Mouse (Mus musculus): Measurements from ENCODE around the gene Sv2c. TPM values are rescaled to one million over a fixed set of nuclear protein-coding genes. Genes with fewer than 3 reads are reported as not detected.

Sv2c gene
- total RNA-seq, 4 experiments from 2014 or later = 52.8 to 65.0 (median 57.0) TPM

- no peak for DNase-seq (ENCODE audit: low spot score in 2 of 2)
Observed at GRCm38 (mm10) chr13:95948394-95948793, 184.0 kb downstream of the Sv2c start.

- no peak for DNase-seq (ENCODE audit: low spot score in 2 of 2)
Observed at GRCm38 (mm10) chr13:95945937-95946507, 186.4 kb downstream of the Sv2c start.

GRCm38 (mm10) chr13:95944621-95945020 is 187.8 kb downstream of the Sv2c start:
- DNase-seq (ENCODE audit: low spot score in 2 of 2) = no peak

GRCm38 (mm10) chr13:95943919-95944318 is 188.5 kb downstream of the Sv2c start:
- no peak for DNase-seq (ENCODE audit: low spot score in 2 of 2)

GRCm38 (mm10) chr13:95942587-95942986 is 189.8 kb downstream of the Sv2c start:
- no peak for DNase-seq (ENCODE audit: low spot score in 2 of 2)

DNA sequence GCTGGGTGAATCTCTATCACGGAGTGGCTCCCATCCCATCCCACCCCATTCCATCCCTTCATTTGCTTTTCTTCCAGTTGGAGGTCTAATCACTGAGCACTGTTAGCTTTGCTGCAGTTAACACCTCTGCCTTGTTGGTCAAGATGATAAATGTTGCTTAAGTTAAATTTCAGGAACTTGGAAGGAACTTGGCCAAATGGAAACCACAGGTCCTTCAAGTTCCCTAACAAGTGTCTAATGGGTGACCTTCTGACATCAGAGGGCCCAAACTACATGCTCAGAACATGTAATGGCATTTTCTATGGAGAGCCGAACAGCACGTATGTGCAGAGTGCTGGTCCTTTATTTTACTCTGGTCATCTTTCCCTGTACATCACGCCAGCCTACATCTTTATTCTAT is 190.5 kb downstream of the Sv2c start:
- no peak for DNase-seq (ENCODE audit: low spot score in 2 of 2)

GRCm38 (mm10) chr13:95940811-95941210 is 191.6 kb downstream of the Sv2c start:
- no peak for DNase-seq (ENCODE audit: low spot score in 2 of 2)

GRCm38 (mm10) chr13:95924201-95924621 is 208.2 kb downstream of the Sv2c start:
- DNase-seq (ENCODE audit: low spot score in 2 of 2) = no peak

DNA sequence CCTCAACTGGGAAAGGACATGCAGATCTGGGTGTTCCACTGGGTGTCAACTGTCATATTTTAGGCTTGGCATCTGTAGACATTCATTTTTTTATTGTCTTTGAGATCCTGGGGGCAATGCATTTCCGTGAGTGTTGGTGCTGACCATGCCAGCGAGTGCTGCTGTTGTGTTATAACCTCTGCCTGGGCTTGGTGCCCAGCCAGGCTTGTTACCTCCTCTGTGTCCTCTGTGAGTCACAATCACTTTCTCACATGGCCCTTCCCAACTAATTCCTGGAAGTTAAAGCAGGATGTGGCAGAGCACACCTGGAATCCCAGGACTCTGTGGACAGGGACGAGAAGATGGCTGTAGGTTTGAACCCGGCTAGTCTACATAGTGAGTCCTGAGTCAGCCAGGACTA is 209.8 kb downstream of the Sv2c start:
- DNase-seq (ENCODE audit: low spot score in 2 of 2) = no peak

DNA sequence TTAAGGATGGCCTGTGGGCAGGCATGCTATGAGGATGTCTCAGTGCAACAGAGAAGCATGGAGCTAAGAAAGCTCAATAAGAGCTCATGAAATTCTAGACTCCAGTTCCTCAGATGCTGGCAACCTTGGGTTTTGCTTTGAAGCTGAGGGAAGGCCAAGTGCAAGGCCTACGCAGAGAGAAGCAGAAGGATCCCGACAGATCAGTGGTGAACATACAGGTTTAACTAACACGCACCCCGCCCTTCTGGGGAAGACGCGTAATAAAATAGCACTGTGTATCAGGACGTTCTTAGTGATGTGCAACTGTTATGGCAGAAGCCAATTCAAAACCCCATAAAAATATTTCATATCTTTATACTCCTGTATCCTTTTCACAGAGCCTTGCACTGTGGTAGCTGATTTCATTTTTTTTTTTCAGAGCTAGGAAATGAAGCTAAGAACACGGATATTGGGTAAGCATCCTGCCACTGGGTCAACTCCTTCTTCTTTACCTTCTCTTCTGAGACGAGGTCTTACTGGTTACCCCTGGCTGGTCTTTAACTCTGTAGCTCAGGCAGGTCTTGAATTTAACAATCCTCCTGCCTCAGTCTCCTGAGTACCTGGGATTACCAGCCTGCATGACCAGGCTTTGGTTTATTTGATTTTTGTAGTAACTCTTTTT is 213.6 kb downstream of the Sv2c start:
- no peak for DNase-seq (ENCODE audit: low spot score in 2 of 2)

DNA sequence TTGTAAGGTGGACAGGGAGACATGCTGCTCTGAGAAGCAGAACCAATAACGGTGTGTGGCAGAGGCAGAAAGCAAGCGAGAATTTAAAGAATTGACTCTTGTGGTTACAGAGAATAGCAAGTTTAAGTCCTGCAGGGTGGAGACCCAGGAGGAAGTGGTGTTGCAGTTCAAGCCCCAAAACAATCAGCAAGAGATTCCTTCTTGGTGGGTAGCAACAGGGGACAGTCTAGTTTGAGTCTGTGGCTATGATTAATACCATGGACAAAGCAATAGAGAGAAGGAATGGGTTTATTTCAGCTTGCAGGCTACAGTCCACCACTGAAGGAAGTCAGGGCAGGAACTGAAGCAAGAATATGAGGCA is 219.4 kb downstream of the Sv2c start:
- DNase-seq (ENCODE audit: low spot score in 2 of 2) = no peak

DNA sequence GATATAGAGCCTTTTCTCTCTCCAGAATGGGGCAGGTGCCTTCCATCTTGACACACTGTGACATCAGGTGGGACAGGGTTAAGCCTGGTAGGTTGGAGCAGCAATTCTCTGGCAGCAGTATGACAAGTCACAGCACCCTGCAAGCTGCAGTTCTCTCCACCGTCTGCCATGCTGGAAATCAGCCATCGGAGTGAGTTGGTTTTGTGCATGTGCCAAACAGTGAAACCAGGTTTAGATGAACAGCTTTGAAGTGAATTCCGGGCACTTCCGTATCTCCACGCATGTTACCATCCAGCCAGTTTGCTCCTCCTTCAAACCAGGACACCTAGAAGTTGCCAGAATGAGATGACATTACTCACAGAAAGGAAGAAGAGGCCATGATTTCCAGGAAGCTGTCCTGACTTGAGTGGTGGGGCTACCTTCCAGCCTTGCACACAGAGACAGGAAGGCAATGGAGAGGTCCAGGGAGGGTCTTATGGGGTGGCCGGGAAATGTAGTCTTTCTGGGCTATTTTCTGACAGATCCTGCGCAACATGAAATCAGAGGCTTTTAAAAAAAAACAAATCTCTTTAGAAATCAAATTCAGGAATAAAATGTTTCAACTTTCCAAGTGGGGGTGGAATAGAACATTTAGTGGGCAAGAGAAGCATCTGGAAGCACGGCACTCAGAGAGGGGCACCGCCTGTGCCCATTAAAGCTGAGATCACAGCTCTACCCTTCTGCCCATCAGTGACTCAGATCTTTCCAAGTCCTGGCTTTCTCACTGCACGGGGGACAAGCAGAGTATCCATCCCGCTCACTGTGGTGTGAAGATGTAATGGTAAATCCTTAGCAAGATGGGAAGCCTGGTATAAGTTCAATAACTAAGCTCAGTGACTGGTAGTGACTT is 220.0 kb downstream of the Sv2c start:
- DNase-seq (ENCODE audit: low spot score in 2 of 2) = peak in 1 of 2 experiments; percentile 64

DNA sequence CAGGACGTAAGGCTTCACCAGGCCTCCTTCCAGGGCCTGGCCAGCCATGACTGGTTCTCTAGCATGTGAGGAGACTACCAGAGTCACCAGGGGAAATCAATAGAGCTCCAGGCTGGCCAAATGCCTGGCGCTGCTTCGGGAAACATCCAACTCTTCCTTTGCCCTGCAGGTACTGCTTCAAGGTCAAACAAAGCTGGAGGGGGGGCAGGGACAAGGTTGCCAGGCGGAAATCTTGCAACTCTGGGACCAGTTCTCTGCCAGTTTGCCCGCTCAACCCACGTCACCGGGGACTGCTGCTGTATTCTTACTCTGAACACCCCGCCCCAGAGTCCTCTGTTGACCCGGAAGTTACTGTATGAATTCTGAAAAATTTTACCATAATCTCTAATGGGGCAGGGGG is 222.1 kb downstream of the Sv2c start:
- DNase-seq (ENCODE audit: low spot score in 2 of 2) = no peak

DNA sequence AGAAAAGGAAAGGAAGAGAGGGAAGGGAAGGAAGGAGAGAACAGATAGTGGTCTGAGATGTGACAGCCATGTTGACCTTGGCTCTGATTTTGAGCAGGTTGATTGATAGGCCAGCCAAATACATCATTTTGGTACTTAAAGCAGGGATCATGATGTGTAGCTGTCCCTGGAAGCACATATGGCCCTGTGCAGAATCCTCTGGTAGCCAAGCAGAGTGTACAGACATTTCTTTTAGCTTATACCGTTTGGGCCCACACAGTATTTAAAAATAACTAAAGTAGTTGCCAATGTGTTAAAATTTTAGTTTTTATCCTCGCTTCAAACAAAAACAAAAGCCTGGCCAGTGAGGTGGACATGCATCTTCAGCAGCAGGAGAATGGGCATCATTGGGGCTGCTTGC is 223.1 kb downstream of the Sv2c start:
- no peak for DNase-seq (ENCODE audit: low spot score in 2 of 2)

Other genes starting within 250 kb of the Sv2c start
- gene Iqgap2, start 240.7 kb downstream of the Sv2c start, total RNA-seq (2022) = 10 to 100 TPM; 11.3 to 14.8 (median 13.1) TPM
- gene Gm20075, start 51.2 kb downstream of the Sv2c start, total RNA-seq (2022) = 10 to 100 TPM; 25.5 to 33.6 (median 28.0) TPM
- gene Gm17190, start 50.5 kb downstream of the Sv2c start, total RNA-seq (2022) = not detected